Mouse (Mus musculus): ENCODE measurements around the gene Olfr827.

GRCm38 (mm10) chr10:130228246-130228645, 14.0 kb upstream of the Olfr827 start:
- TF ChIP-seq ZNF384 (IDR thresholded peaks at IDR 0.05; ENCODE audit: low read depth, low read length) (no peak), HCFC1 (IDR thresholded peaks at IDR 0.05; ENCODE audit: borderline replicate concordance, insufficient read depth, low read length) (no peak), CHD2 (IDR thresholded peaks at IDR 0.05; ENCODE audit: low read depth, low read length) (no peak)
